Mouse (Mus musculus) hematopoietic stem cell, adult 5-6 weeks (primary cell): ENCODE results near the gene Cfap74. TPM values are rescaled to one million over a fixed set of nuclear protein-coding genes. Genes with fewer than 3 reads are reported as not detected.

Experiments
- ATAC-seq, 2 experiments: fragments of 125-278 bp in 1 of 2; replicated peaks in 1 of 2; 2 replicates each; pipeline ENCODE4 v1.8.0; 2016 to 2017; ENCODE audit warnings: inconsistent platforms in 2 of 2, mild to moderate bottlenecking in 2 of 2, moderate number of reproducible peaks in 2 of 2, low read depth in 1 of 2, moderate TSS enrichment in 1 of 2; ENCODE audit not compliant: low FRiP score in 2 of 2, poor library complexity in 2 of 2, severe bottlenecking in 2 of 2, insufficient read depth in 1 of 2, low TSS enrichment in 1 of 2
- total RNA-seq: library from RNA; stranded (forward); fragments of 172-1452, 232-1000 nt; gene quantifications from 2 replicates; pipeline ENCODE4 v1.2.3, GENCODE M21; 2017

Cfap74 gene
- total RNA-seq, 1 experiment from 2014 or later = 1.2 TPM

GRCm38 (mm10) chr4:155510981-155511380 lies 102.0 kb downstream of the Cfap74 start:
- ATAC-seq = no peak

GRCm38 (mm10) chr4:155514810-155515209 lies 105.8 kb downstream of the Cfap74 start:
- ATAC-seq = no peak

Other genes with a start within 250 kb of the Cfap74 start
- gene Ski, start 186.6 kb upstream of the Cfap74 start, total RNA-seq = 10.5 and 12.5 TPM in 2 replicates
- 16.9 and 27.5 TPM in 2 replicates for gene Faap20, start 159.4 kb upstream of the Cfap74 start, total RNA-seq
- gene Prkcz, start 47.8 kb upstream of the Cfap74 start, total RNA-seq = not detected in 2 replicates
- gene Gabrd, start 11.1 kb upstream of the Cfap74 start, total RNA-seq = 0.15 and 0.63 TPM in 2 replicates
- not detected in 2 replicates for gene Tmem52, start 59.9 kb downstream of the Cfap74 start, total RNA-seq
- 139 and 236 TPM in 2 replicates for gene Gnb1, start 82.2 kb downstream of the Cfap74 start, total RNA-seq
- gene Nadk, start 153.2 kb downstream of the Cfap74 start, total RNA-seq = 37.9 and 72.3 TPM in 2 replicates
- 16.6 and 22.6 TPM in 2 replicates for gene Slc35e2, start 192.2 kb downstream of the Cfap74 start, total RNA-seq
- 75.7 and 107 TPM in 2 replicates for gene Cdk11b, start 215.7 kb downstream of the Cfap74 start, total RNA-seq
- gene Gm10563, start 236.2 kb downstream of the Cfap74 start, total RNA-seq = not detected in 2 replicates
- gene Mmp23, start 244.2 kb downstream of the Cfap74 start, total RNA-seq = not detected in 2 replicates